Mouse (Mus musculus): Measurements from ENCODE around the gene Arsg. TPM values are rescaled to one million over a fixed set of nuclear protein-coding genes. Genes with fewer than 3 reads are reported as not detected.
A peak's percentile ranks its signal among the peaks of the same experiment; 100 is the strongest.

The Arsg gene
- polyA plus RNA-seq, 1 experiment from 2014 or later, result 1.9 TPM

- no peaks in the 10 kb centered on the region; the same call in 1 of the 2 replicates for H3K4me1 ChIP-seq (ENCODE audit: control insufficient read depth, insufficient read depth, low read length)
- DNase-seq (ENCODE audit: low spot score) (no peak), ATAC-seq (replicated peaks; ENCODE audit: insufficient number of reproducible peaks, low FRiP score, low TSS enrichment, low read depth) (no peak)
- no peak overlapping the region for H3K9ac ChIP-seq (replicated peaks; ENCODE audit: low read length)
- 93% methylated on average over 8 of the region's 8 CpGs for WGBS
- no peaks in the 10 kb centered on the region for H3K36me3 ChIP-seq (replicated peaks; ENCODE audit: control insufficient read depth, insufficient read depth, low read depth, low read length)
- no peaks in the 10 kb centered on the region for H3K27me3 ChIP-seq (ENCODE audit: control insufficient read depth, insufficient read depth, low read length)
- no peak overlapping the region for H3K4me2 ChIP-seq (ENCODE audit: low read depth, low read length)
- no peak overlapping the region for H3K27ac ChIP-seq (replicated peaks; ENCODE audit: low read depth, low read length)
- no peaks in the 10 kb centered on the region for H3K9me3 ChIP-seq (replicated peaks; ENCODE audit: control insufficient read depth, low read length)
- no peak overlapping the region for H3K4me3 ChIP-seq (ENCODE audit: low read depth, low read length)
Measured at GRCm38 (mm10) chr11:109594761-109595160, 121.6 kb downstream of the Arsg start.

- Histone ChIP-seq H3K9ac (replicated peaks; ENCODE audit: low read length) (no peak overlapping the region), H3K4me2 (ENCODE audit: low read depth, low read length) (no peak overlapping the region), H3K4me1 (ENCODE audit: control insufficient read depth, insufficient read depth, low read length) (no peaks in the 10 kb centered on the region), H3K9me3 (replicated peaks; ENCODE audit: control insufficient read depth, low read length) (no peaks in the 10 kb centered on the region), H3K27me3 (ENCODE audit: control insufficient read depth, insufficient read depth, low read length) (no peaks in the 10 kb centered on the region), H3K27ac (replicated peaks; ENCODE audit: low read depth, low read length) (no peak overlapping the region), H3K36me3 (replicated peaks; ENCODE audit: control insufficient read depth, insufficient read depth, low read depth, low read length) (no peaks in the 10 kb centered on the region), H3K4me3 (ENCODE audit: low read depth, low read length) (no peak overlapping the region)
- DNase-seq (ENCODE audit: low spot score) (no peak), ATAC-seq (replicated peaks; ENCODE audit: insufficient number of reproducible peaks, low FRiP score, low TSS enrichment, low read depth) (no peak)
- WGBS, result 83% methylated on average over 12 of the region's 12 CpGs
Measured at GRCm38 (mm10) chr11:109598778-109599570, 125.8 kb downstream of the Arsg start.

- Histone ChIP-seq H3K4me3 (ENCODE audit: low read depth, low read length) (no peak overlapping the region), H3K9ac (replicated peaks; ENCODE audit: low read length) (no peak overlapping the region), H3K4me1 (ENCODE audit: control insufficient read depth, insufficient read depth, low read length) (no peaks in the 10 kb centered on the region; the same call in 1 of the 2 replicates), H3K4me2 (ENCODE audit: low read depth, low read length) (no peak overlapping the region), H3K27ac (replicated peaks; ENCODE audit: low read depth, low read length) (no peak overlapping the region), H3K27me3 (ENCODE audit: control insufficient read depth, insufficient read depth, low read length) (no peaks in the 10 kb centered on the region), H3K36me3 (replicated peaks; ENCODE audit: control insufficient read depth, insufficient read depth, low read depth, low read length) (no peaks in the 10 kb centered on the region), H3K9me3 (replicated peaks; ENCODE audit: control insufficient read depth, low read length) (no peaks in the 10 kb centered on the region)
- ATAC-seq (replicated peaks; ENCODE audit: insufficient number of reproducible peaks, low FRiP score, low TSS enrichment, low read depth) (no peak), DNase-seq (ENCODE audit: low spot score) (no peak)
- 76% methylated on average over 6 of the region's 6 CpGs for WGBS
Measured at GRCm38 (mm10) chr11:109607600-109607999, 134.4 kb downstream of the Arsg start.

- H3K4me2 ChIP-seq (ENCODE audit: low read depth, low read length), result no peak overlapping the region
- H3K27ac ChIP-seq (replicated peaks; ENCODE audit: low read depth, low read length), result no peak overlapping the region
- H3K9ac ChIP-seq (replicated peaks; ENCODE audit: low read length), result no peak overlapping the region
Measured at GRCm38 (mm10) chr11:109608976-109609625, 135.9 kb downstream of the Arsg start.

GRCm38 (mm10) chr11:109610046-109610794 is 137.0 kb downstream of the Arsg start:
- Histone ChIP-seq H3K36me3 (replicated peaks; ENCODE audit: control insufficient read depth, insufficient read depth, low read depth, low read length) (no peaks in the 10 kb centered on the region), H3K4me2 (ENCODE audit: low read depth, low read length) (peak overlapping the region; percentile 68), H3K9me3 (replicated peaks; ENCODE audit: control insufficient read depth, low read length) (no peaks in the 10 kb centered on the region), H3K4me1 (ENCODE audit: control insufficient read depth, insufficient read depth, low read length) (no peaks in the 10 kb centered on the region; the same call in 1 of the 2 replicates), H3K9ac (replicated peaks; ENCODE audit: low read length) (peak overlapping the region; percentile 61), H3K4me3 (ENCODE audit: low read depth, low read length) (peak overlapping the region; percentile 72), H3K27ac (replicated peaks; ENCODE audit: low read depth, low read length) (no peak overlapping the region; the same call in 1 of the 2 replicates), H3K27me3 (ENCODE audit: control insufficient read depth, insufficient read depth, low read length) (no peaks in the 10 kb centered on the region)
- no peak for ATAC-seq (replicated peaks; ENCODE audit: insufficient number of reproducible peaks, low FRiP score, low TSS enrichment, low read depth)
- peak; percentile 35 for DNase-seq (ENCODE audit: low spot score)
- 10% methylated on average over 9 of the region's 9 CpGs for WGBS

More at GRCm38 (mm10) chr11:109608976-109609625, 135.9 kb downstream of the Arsg start:
- 81% methylated on average over 6 of the region's 6 CpGs for WGBS
- DNase-seq (ENCODE audit: low spot score) (no peak), ATAC-seq (replicated peaks; ENCODE audit: insufficient number of reproducible peaks, low FRiP score, low TSS enrichment, low read depth) (no peak)
- no peaks in the 10 kb centered on the region for H3K9me3 ChIP-seq (replicated peaks; ENCODE audit: control insufficient read depth, low read length)
- H3K4me1 ChIP-seq (ENCODE audit: control insufficient read depth, insufficient read depth, low read length), result no peaks in the 10 kb centered on the region; the same call in 1 of the 2 replicates
- H3K4me3 ChIP-seq (ENCODE audit: low read depth, low read length), result no peak overlapping the region
- no peaks in the 10 kb centered on the region for H3K27me3 ChIP-seq (ENCODE audit: control insufficient read depth, insufficient read depth, low read length)
- no peaks in the 10 kb centered on the region for H3K36me3 ChIP-seq (replicated peaks; ENCODE audit: control insufficient read depth, insufficient read depth, low read depth, low read length)

- ATAC-seq (replicated peaks; ENCODE audit: insufficient number of reproducible peaks, low FRiP score, low TSS enrichment, low read depth) (no peak; the same call in 1 of the 2 replicates), DNase-seq (ENCODE audit: low spot score) (no peak)
- Histone ChIP-seq H3K9me3 (replicated peaks; ENCODE audit: control insufficient read depth, low read length) (no peaks in the 10 kb centered on the region), H3K27ac (replicated peaks; ENCODE audit: low read depth, low read length) (no peak overlapping the region), H3K4me3 (ENCODE audit: low read depth, low read length) (peak overlapping the region; percentile 72), H3K36me3 (replicated peaks; ENCODE audit: control insufficient read depth, insufficient read depth, low read depth, low read length) (no peaks in the 10 kb centered on the region), H3K9ac (replicated peaks; ENCODE audit: low read length) (peak overlapping the region; percentile 61), H3K4me1 (ENCODE audit: control insufficient read depth, insufficient read depth, low read length) (no peaks in the 10 kb centered on the region; the same call in 1 of the 2 replicates), H3K27me3 (ENCODE audit: control insufficient read depth, insufficient read depth, low read length) (no peaks in the 10 kb centered on the region), H3K4me2 (ENCODE audit: low read depth, low read length) (peak overlapping the region; percentile 68)
- under 1% methylated on average over 26 of the region's 26 CpGs for WGBS
Measured at GRCm38 (mm10) chr11:109610795-109611302, 137.7 kb downstream of the Arsg start.

GRCm38 (mm10) chr11:109611303-109612149 is 138.4 kb downstream of the Arsg start, which contains the start of gene Wipi1:
Wipi1 (minus strand) TSS chr11:109611967.
- WGBS, result under 1% methylated on average over 50 of the region's 58 CpGs
- DNase-seq (ENCODE audit: low spot score), result peak; percentile 99
- peak; percentile 95 for ATAC-seq (replicated peaks; ENCODE audit: insufficient number of reproducible peaks, low FRiP score, low TSS enrichment, low read depth)
- Histone ChIP-seq H3K27ac (replicated peaks; ENCODE audit: low read depth, low read length) (no peak within 1 kb of the TSS), H3K36me3 (replicated peaks; ENCODE audit: control insufficient read depth, insufficient read depth, low read depth, low read length) (no peaks in the 10 kb centered on the region), H3K4me2 (ENCODE audit: low read depth, low read length) (peak within 1 kb of the TSS; percentile 68), H3K9me3 (replicated peaks; ENCODE audit: control insufficient read depth, low read length) (no peaks in the 10 kb centered on the region), H3K4me1 (ENCODE audit: control insufficient read depth, insufficient read depth, low read length) (no peaks in the 10 kb centered on the region; the same call in 1 of the 2 replicates), H3K9ac (replicated peaks; ENCODE audit: low read length) (peak within 1 kb of the TSS; percentile 61), H3K27me3 (ENCODE audit: control insufficient read depth, insufficient read depth, low read length) (no peaks in the 10 kb centered on the region), H3K4me3 (ENCODE audit: low read depth, low read length) (peak within 1 kb of the TSS; percentile 72)
